Mouse (Mus musculus) T-cell, adult 2 months (primary cell): ENCODE results near the gene Ptges3l.
"Not testable (repeated sequence)": the region's sequence is repeated elsewhere in the genome, so short reads cannot be mapped to it uniquely, and the experiment has no call there.

Experiments used
- DNase-seq: peaks from one replicate; pipeline ENCODE4 v3.0.0; 2022; ENCODE audit warnings: low spot score

The Ptges3l gene

GRCm38 (mm10) chr11:101457631-101458030, 32.5 kb upstream of the Ptges3l start:
- DNase-seq: no peak

GRCm38 (mm10) chr11:101455627-101456026, 30.5 kb upstream of the Ptges3l start:
- no peak for DNase-seq

- DNase-seq: no peak
Observed at GRCm38 (mm10) chr11:101454702-101455101, 29.6 kb upstream of the Ptges3l start.

DNA sequence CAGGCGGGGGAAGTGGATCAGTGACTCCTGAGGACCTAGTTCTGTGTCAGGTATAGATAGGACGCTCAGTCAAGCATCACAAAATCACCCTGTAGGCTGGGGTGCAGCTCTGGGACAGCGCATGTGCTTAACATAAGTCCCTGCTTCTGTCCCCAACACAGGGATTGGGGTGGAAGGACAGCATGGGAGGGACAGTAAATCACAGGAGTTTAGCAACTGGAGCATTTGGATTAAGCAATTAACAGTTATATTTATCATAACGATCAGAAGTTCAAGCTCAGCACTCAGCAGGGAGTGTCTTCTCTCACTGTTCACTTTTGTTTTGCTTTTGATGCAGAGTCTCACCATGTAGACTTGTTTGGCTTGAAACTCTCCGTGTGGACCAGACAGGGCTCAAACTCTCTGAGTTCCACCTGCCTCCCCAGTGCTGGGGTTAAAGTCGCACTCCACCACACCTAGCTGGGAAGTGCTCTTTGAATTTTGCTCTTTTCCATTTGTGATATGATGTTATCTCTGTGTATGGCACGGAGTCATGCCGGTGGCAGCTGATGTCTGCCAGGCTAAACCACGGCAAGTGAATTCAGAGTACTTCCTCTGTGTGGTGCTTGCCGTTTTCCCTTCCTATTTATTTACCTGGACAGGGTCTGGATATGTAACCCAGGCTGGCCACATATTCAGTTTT, 27.1 kb upstream of the Ptges3l start:
- DNase-seq: no peak

- no peak for DNase-seq
Observed at GRCm38 (mm10) chr11:101451536-101451935, 26.4 kb upstream of the Ptges3l start.

DNA sequence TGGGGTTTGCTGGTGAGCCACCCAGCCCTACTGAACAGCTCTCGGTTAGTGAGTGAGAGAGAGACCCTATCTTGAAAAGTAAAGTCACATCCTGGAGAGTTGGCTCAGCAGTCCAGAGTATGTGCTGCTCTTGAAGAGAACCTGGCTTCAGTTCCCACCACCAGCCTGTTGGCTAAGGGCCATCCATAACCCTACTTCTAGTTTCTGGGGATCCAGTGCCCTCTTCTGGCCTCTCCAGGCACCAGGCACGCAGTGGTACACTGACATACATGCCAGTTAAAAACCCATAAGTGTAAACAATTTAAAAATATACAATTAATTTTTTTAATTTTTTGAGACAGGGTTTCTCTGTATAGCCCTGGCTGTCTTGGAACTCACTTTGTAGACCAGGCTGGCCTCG, 25.3 kb upstream of the Ptges3l start:
- DNase-seq: peak; percentile 34

GRCm38 (mm10) chr11:101449596-101449995, 24.5 kb upstream of the Ptges3l start:
- not testable (repeated sequence) for DNase-seq

DNA sequence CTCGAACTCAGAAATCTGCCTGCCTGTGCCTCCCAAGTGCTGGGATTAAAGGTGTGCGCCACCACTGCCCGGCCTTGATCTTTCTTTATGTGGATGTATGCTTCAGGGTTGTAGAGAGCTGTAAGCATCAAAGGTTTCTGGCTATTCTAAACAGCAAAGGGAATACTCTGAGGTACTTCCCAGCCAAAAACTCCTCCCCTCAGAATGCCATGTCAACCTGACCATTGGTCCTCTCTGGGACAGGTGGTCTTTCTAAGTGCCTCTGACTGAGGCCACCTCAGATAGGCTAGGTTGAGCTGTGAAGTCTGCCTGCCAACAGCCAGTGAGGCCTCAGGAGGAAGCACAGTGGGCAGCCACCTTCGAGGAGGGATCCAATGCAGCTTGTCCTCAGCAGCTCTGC, 23.8 kb upstream of the Ptges3l start:
- no peak for DNase-seq

- peak; percentile 82 for DNase-seq
Observed at GRCm38 (mm10) chr11:101448274-101448746, 23.2 kb upstream of the Ptges3l start, which contains the start of gene Ifi35. TSS of gene Ifi35 (plus strand) at chr11:101448407.

GRCm38 (mm10) chr11:101447786-101448185, 22.7 kb upstream of the Ptges3l start:
- DNase-seq: peak; percentile 28

GRCm38 (mm10) chr11:101446860-101447259, 21.7 kb upstream of the Ptges3l start:
- not testable (repeated sequence) for DNase-seq

DNA sequence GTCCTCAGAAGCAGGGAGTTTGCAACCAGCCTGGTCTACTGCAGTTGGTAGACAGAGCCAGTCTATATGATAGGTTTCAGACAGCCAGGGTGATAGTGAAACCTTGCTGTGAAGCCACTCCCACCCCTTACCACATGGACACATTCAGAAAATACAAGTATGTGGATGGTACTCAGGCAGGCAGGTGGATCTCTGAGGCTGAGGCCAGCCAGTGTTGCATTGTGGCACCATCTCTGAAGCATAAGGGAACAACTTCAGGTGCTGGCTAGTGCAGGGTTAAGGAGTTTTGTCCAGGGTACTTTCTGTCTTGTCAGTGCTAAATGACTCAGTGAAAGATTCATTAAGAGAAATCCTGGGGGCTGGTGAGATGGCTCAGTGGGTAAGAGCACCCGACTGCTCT, 21.2 kb upstream of the Ptges3l start:
- DNase-seq: no peak

DNA sequence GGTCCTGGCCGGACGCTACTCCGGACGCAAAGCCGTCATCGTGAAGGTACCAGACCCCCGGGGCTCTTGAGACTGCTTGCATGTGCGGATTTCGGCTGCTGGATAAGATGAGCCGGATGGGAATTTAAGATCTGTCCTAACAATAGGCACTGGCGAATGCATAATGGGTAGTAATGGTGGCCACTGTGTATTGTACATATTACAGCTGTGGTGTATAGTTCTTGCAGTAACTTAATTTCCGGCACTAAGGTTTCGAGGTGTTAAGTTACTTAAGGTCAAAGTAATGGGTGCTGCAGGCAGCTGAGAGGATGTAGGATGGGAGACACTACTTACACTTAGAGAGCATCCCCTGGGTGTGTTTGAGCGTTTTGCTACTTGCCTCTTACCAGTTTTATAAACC, 17.6 kb upstream of the Ptges3l start:
- DNase-seq: no peak

DNA sequence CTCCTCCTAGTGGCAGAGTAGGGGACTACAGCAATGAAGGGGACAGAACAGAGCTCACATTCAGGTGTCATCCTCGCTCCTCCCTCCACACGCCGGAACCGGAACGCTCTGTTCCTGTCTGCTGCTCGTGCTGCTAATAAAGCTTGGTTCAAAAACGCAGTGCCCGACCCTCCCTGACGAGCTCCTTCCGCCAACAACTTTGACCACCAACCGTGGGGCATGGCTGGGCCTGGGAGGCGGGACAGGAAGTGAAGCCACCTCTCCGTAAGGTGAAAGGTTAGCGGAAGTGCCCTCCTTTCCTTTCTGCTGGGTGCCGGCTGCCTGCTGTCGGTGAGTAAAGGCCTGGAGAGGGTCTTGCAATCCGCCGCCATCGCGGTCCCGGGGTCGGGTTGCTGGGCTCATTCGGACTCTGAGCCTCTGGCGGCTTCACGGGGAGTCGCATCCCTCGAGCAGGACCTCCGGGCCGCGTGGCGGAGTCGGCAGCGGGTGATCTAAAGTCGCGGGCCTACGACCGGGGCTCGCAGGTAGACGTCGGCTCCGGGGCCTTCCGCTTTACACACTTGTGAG, 17.1 kb upstream of the Ptges3l start, which contains the start of gene Rpl27:
Rpl27 (plus strand) TSS at position 172 of the 567 bp plus-strand sequence.
- peak; percentile 99 for DNase-seq

GRCm38 (mm10) chr11:101441450-101442126, 16.5 kb upstream of the Ptges3l start:
- DNase-seq: not testable (repeated sequence)

DNA sequence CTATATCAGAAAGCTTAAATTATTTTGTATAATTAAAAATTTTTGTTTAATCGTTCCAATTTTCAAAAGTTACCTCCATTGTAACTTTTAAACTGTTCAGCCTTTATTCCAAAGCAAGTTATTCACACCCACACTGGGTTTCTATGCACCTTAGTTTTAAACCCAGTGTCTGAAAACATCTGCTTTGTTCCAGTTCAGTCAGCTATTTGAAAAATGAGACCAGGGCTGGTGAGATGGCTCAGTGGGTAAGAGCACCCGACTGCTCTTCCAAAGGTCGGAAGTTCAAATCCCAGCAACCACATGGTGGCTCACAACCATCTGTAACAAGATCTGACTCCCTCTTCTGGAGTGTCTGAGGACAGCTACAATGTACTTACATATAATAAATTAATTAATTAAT, 12.9 kb upstream of the Ptges3l start:
- not testable (repeated sequence) for DNase-seq

- DNase-seq: no peak
Observed at GRCm38 (mm10) chr11:101436916-101437315, 11.8 kb upstream of the Ptges3l start.

DNA sequence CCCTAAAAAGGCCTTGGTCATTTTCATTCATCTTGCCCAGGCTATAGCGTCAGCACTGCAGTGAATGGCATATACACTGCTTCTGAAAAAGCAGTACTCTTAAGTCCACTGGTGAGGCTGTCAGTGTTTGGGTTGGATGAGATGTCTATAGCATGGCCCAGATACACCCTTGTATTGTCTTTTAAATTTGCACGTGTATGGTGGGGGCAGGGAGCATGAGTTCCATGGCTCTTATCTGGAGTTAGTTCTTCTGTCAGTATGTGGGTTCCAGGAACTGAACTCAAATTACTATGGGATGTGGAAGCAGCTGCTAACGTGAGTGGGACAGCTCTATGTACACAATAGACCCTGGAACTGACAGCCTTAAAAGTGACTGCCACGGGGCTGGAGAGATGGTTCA, 10.7 kb upstream of the Ptges3l start:
- DNase-seq: no peak

- DNase-seq: no peak
Observed at GRCm38 (mm10) chr11:101433396-101433795, 8.3 kb upstream of the Ptges3l start.

DNA sequence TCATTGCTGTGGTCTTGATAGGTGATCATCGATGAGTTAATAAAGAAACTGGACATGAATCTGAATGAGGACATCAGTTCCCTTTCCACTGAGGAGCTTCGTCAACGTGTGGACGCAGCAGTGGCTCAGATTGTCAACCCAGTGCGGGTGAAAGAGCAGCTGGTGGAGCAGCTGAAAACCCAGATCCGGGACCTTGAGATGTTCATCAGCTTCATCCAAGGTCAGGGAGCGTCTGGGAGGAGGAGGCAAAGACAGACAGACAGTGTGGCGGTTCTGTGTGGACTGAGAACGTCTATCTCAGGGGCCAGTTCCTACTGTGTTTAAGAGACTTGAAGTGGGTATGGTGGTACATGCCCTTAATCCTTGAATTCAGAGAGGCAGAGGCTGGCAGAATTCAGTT, 6.2 kb upstream of the Ptges3l start:
- DNase-seq: no peak

DNA sequence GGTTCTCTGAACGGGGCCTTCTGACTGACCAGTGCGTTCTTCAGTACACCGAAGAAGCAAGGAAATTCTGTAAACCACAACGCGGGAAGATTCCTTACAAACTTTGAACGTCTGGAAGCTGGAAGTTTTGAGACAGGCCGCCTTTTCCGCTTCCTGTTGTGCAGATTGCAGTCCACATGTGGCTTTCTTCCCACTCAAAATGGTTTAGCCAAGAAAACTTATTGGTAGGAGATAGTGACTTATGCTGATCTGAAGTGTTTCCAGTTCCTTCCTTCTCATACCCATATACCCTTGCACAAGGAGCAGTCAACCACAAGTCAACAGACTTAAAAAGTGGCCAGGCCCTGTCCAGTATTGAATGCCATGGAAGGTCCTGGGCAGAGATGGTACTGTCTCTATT, 1.0 kb upstream of the Ptges3l start:
- DNase-seq: no peak

- DNase-seq: no peak
Observed at GRCm38 (mm10) chr11:101424105-101424851, 855 bp downstream of the Ptges3l start, which contains the start of gene Gm27029. TSS of gene Gm27029 (minus strand) at chr11:101424796.
